Mouse (Mus musculus) kidney, adult 2 months (tissue): ENCODE results near the gene Psmg4.

Source experiments
- CTCF ChIP-seq: fragments of 200-500 bp; conservative IDR thresholded peaks from 2 replicates; pipeline ENCODE4 v1.5.1; 2011; ENCODE audit warnings: low read depth, mild to moderate bottlenecking, control low read depth, low read length, moderate library complexity, mixed read lengths; ENCODE audit not compliant: insufficient read depth, insufficient read length
- POLR2A ChIP-seq: fragments of 200-500 bp; IDR thresholded peaks from one replicate; pipeline ENCODE4 v1.6.1; 2011; ENCODE audit warnings: low read depth, low read length, control low read depth

DNA sequence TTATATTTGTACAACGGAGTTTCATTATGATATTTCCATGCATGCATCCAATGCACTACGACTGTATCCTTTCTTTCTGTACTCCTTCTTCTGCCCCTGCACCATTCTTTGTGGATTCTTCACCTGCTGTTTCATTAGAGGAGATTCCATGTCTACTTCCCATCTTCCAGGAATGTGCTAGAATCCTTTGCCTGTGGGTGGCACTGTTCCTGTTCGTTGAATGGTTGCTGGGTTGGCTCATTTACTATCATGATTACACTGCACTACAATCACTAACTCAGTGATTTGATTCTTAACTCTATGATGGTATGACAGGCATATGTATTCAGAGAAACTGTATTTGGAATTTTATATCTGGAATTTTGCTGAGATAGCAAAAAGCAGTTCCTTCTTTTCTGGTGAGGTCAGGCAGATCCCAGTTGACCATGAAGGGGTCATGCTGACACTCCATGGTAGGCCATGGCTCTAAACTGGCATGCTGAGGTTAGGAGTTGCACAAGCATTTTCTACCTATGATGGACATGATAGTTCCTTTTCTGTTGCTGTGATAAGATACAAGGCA, 5.1 kb upstream of the Psmg4 start:
- TF ChIP-seq CTCF (no peak), POLR2A (no peak)
